Mouse (Mus musculus) left cerebral cortex, adult 2 months (tissue): ENCODE results near the gene Helz. TPM values are rescaled to one million over a fixed set of nuclear protein-coding genes. Genes with fewer than 3 reads are reported as not detected.

Experiments
- DNase-seq, 2 experiments: peaks; one replicate each; pipeline ENCODE4 v3.0.0; 2021 to 2022; ENCODE audit warnings: low spot score in 2 of 2, mixed read lengths in 1 of 2; ENCODE audit errors: extremely low spot score in 1 of 2
- H3K27ac ChIP-seq: fragments of 200-600 bp; 2 replicates; pipeline ENCODE4 v1.8.1; 2022
- H3K4me3 ChIP-seq: fragments of 200-600 bp; 2 replicates; pipeline ENCODE4 v1.8.1; 2022
- CTCF ChIP-seq: fragments of 200-600 bp; IDR thresholded peaks from 2 replicates; pipeline ENCODE4 v1.8.1; 2022; ENCODE audit warnings: antibody characterized with exemption, mild to moderate bottlenecking, moderate library complexity
- intact Hi-C: fragments of 180-260 bp; cut with DNase I; formaldehyde crosslinking; loops from one replicate; pipeline ENCODE4 v1.15.1; 2025
- total RNA-seq, 2 experiments: library from RNA; stranded (reverse); gene quantifications; 2 replicates each; pipeline ENCODE4 v1.2.3; 2021

Helz gene
- total RNA-seq, 2 experiments from 2014 or later: 52.2 to 53.3 TPM

- no peak for TF ChIP-seq CTCF
- Histone ChIP-seq H3K4me3 (no peak overlapping the region), H3K27ac (no peak overlapping the region)
- intact Hi-C loops: no loop called here
- DNase-seq: no peak
These were observed 112.7 kb downstream of the Helz start for GRCm38 (mm10) chr11:107660452-107660851.

- H3K4me3 ChIP-seq: no peak overlapping the region
- no peak overlapping the region for H3K27ac ChIP-seq
- intact Hi-C loops: no loop called here
- TF ChIP-seq CTCF: no peak
- no peak for DNase-seq
These were observed 114.9 kb downstream of the Helz start for GRCm38 (mm10) chr11:107662666-107663065.

GRCm38 (mm10) chr11:107667542-107667941, 119.8 kb downstream of the Helz start:
- intact Hi-C loops: no loop called here
- Histone ChIP-seq H3K27ac (no peak overlapping the region), H3K4me3 (no peak overlapping the region)
- no peak for DNase-seq
- no peak for TF ChIP-seq CTCF

DNA sequence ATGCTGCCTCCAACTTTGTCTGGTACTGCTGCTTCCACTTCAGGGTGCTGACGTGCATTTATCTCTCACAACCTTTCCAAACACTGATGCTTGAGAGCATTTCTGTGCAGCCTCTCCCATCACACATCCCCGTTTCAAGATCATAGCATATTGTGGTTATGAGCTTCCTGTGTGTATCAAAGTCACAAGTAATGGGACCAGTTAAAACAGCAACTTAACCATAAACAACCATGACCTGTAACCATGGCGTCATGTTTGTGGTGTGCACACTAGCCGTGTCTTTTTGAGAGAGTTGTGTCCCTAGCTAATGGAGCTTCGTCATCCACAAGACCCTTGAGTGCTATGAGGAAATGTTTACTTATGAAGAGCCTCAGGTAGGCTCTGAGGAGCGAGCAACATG, 120.5 kb downstream of the Helz start:
- TF ChIP-seq CTCF: no peak
- Histone ChIP-seq H3K27ac (no peak overlapping the region), H3K4me3 (no peak overlapping the region)
- intact Hi-C loops: no loop called here
- no peak for DNase-seq

- no peak for TF ChIP-seq CTCF
- Histone ChIP-seq H3K27ac (no peak overlapping the region), H3K4me3 (no peak overlapping the region)
- intact Hi-C loops: no loop called here
- DNase-seq: no peak
These were observed 121.2 kb downstream of the Helz start for GRCm38 (mm10) chr11:107668977-107669376.

DNA sequence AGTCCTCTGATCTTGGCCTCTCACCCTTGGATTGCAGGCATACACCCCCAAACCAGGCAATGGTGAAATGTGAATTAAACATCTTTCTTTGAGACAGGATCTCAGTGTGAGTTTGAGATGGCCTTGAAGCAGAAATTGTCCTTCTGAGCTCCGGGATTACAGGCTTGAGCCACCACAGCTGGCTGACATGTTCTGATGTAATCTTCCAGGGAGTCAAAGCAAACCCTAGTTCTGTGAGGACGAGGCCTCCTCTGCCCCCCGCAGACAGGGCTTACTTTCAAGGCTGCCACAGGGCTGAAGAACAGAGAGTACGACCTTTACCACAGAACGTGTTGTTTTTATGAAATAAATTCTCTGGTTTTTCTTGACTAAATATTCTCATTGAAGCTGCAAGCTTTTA, 126.3 kb downstream of the Helz start:
- Histone ChIP-seq H3K4me3 (no peak overlapping the region), H3K27ac (no peak overlapping the region)
- intact Hi-C loops: no loop called here
- no peak for TF ChIP-seq CTCF
- no peak for DNase-seq

- TF ChIP-seq CTCF: no peak
- intact Hi-C loops: no loop called here
- Histone ChIP-seq H3K4me3 (no peak overlapping the region), H3K27ac (no peak overlapping the region)
- DNase-seq: no peak
These were observed 126.9 kb downstream of the Helz start for GRCm38 (mm10) chr11:107674601-107675000.

DNA sequence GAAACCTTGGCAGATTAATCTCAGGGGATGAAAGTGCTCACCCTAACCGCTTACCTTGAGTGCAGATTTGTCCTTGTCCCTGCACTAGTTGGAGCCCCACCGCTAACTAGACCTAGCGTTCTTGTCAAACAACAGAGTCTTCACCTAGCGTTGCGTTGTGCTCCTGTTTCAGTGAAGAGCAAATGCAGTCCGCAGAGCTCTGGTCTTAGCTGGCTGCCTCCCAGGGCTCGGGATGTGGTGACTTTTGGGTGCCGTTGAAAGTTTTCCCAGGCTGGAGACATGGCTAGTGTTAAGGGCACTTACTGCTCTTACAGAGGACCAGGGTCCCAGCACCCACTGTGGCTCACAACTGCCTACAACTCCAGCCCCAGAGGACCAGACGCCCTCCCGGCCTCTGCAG, 127.5 kb downstream of the Helz start:
- DNase-seq: no peak
- no peak for TF ChIP-seq CTCF
- no peak overlapping the region for H3K4me3 ChIP-seq
- H3K27ac ChIP-seq: no peak overlapping the region
- intact Hi-C loops: no loop called here

DNA sequence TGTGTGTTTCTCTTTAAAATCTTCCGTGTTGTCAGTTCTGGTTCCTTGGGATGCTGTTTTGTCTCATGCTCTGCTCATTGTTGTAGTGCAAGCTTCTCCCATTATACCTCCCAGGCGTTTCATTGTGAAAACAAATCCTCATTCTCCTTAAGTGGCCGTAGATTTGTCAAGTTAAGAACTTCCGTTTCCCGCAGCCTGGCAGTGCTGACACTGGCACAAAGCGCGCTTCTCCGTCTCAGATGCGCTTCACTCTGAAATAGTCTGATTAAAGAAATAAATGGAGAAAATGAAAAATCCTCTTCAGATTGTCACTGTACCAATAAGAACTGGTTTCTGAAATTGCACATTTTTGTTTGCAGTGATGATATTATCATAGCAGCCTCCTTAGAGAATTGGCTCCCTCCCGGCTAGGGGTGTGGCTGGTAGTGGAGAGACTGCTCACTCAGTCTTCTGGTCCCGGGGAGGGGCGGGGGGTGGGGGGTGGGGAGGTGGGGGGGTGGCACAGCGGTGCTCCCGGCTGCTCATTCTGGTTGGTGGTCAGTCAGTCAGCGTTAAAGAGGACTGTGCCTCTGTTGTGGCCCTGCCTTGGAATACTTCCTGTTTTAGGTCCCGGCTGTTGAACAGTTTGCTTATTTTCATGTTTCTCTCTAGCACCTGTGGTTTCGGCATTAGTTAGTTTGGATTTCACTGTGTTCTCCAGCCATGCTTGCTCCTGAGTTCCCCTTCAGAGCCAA, 128.6 kb downstream of the Helz start:
- Histone ChIP-seq H3K4me3 (peak overlapping the region; percentile 32), H3K27ac (no peak overlapping the region)
- no peak for TF ChIP-seq CTCF
- no peak for DNase-seq
- intact Hi-C loops: no loop called here

- no peak overlapping the region for H3K4me3 ChIP-seq
- intact Hi-C loops: no loop called here
- DNase-seq: no peak
These were observed 135.1 kb downstream of the Helz start for GRCm38 (mm10) chr11:107682694-107683355.

DNA sequence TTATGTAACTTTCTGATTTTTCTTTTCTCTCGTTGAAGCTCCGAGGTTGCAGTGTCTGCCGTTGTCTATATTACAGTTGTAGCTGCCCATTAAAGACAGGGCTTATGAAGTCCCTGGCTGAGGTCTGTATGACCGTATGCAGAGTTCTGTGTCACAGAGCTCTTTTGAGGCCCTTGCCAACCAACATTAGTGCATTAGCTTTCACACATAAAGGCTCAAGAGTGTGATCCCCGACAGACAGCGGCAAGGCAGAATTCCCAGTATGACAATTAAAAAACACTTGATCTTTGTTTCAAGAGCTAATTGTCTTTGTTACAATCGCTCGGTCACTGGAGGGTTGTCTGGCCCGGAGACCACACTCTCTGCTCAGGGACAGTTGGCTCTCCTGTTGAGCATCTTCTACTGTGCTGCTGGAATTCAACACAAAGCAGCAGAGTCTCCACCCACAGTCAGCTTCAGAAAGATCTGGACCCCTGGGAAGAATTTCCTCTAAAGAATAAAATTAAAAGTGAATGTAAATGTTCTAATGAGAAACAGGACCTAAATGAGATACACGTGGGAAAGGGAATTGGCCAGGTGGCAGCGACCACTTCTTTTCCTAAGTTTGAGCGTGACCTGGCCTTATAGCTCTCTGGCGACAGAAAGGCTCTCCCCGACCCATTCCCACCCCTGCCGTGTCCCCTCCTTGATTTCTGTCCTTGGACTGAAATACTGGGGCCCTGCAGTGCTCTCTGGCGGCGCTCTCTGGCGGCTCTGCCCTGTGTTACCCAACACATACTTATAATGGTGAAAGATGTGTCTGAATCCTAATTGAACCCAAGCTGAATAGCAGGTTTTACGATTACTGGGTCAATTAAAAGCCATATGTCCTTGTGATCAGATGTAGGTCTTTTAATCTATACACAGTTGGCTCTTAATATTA, 136.1 kb downstream of the Helz start:
- no peak overlapping the region for H3K4me3 ChIP-seq
- no peak for TF ChIP-seq CTCF
- DNase-seq: no peak
- intact Hi-C loops: no loop called here
- H3K27ac ChIP-seq: no peak overlapping the region

More at GRCm38 (mm10) chr11:107682694-107683355, 135.1 kb downstream of the Helz start:
- no peak overlapping the region for H3K27ac ChIP-seq
- no peak for TF ChIP-seq CTCF

- DNase-seq: no peak
- Histone ChIP-seq H3K27ac (no peak overlapping the region), H3K4me3 (no peak overlapping the region)
- no peak for TF ChIP-seq CTCF
- intact Hi-C loops: no loop called here
These were observed 138.6 kb downstream of the Helz start for GRCm38 (mm10) chr11:107686290-107686689.
